Mouse (Mus musculus): ENCODE measurements around the gene Ms4a15. TPM values are rescaled to one million over a fixed set of nuclear protein-coding genes. Genes with fewer than 3 reads are reported as not detected.

Gene Ms4a15
- polyA plus RNA-seq (2016; fragmentation: Nextera tagmentation; extraction: Ambion mirVana): not detected in 2 replicates

DNA sequence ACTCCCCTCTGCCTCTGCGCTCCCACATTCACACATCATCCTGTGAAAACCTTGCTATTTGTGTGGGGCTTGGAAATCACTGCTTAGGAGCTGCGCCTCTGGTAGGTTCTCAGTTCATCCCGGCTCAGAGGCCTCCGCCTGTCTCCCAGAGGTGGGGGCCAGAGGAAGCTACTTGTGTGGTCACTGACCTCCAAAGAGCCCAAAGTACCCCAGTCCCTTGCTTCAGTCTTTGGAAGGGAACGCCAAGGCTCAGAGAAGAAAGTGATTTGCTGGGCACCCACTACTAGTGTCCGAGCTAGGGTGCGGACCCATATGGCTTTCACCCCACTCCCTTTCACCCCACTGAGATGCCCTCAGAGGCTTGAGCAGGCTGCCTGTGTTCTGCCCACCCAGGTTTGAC is at the start of gene Ms4a15:
Gene Ms4a15 (minus strand): TSS at position 101 of the 400 bp plus-strand sequence.
- Histone ChIP-seq H3K36me3 (replicated peaks) (no peaks in the 10 kb centered on the region), H3K9me3 (no peaks in the 10 kb centered on the region), H3K4me3 (replicated peaks) (no peak within 1 kb of the TSS), H3K9ac (no peak within 1 kb of the TSS), H3K27me3 (no peaks in the 10 kb centered on the region), H3K4me2 (no peak within 1 kb of the TSS), H3K4me1 (no peaks in the 10 kb centered on the region), H3K27ac (no peak within 1 kb of the TSS)
- WGBS: 78% methylated on average over 7 of the region's 7 CpGs
- ATAC-seq (ENCODE audit: low FRiP score): no peak

DNA sequence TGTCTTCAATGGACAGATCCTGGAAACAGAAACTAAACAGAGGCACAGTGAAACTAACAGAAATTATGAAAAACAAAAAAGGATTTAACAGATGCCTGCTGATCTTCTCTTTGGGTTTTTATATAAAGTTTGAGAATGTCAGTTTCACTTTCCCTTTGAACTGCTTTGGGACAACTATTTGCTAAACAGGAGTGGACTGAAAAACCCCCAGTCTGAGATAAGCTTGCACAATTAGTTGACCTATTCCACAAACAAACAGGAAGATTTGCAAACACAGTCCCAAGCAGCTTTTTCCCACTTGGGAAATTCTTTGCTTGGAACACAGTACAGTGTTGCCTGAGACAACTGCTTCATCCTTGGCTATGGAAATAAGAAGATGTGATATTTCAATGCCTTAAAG is 44.5 kb upstream of the Ms4a15 start:
- Histone ChIP-seq H3K4me2 (no peak overlapping the region), H3K4me3 (replicated peaks) (no peak overlapping the region), H3K27ac (no peak overlapping the region), H3K36me3 (replicated peaks) (no peaks in the 10 kb centered on the region), H3K9ac (no peak overlapping the region), H3K9me3 (no peaks in the 10 kb centered on the region), H3K4me1 (no peaks in the 10 kb centered on the region), H3K27me3 (no peaks in the 10 kb centered on the region)
- no peak for ATAC-seq (ENCODE audit: low FRiP score)

- Histone ChIP-seq H3K4me3 (replicated peaks) (no peak overlapping the region), H3K4me1 (no peaks in the 10 kb centered on the region), H3K27me3 (no peaks in the 10 kb centered on the region), H3K36me3 (replicated peaks) (no peaks in the 10 kb centered on the region), H3K9ac (no peak overlapping the region), H3K4me2 (no peak overlapping the region), H3K27ac (no peak overlapping the region), H3K9me3 (peaks cover 5% of the 10 kb centered on the region; the same call in 1 of the 2 replicates)
- ATAC-seq (ENCODE audit: low FRiP score): no peak
Measured at GRCm38 (mm10) chr19:11022382-11022781, 29.3 kb upstream of the Ms4a15 start.

DNA sequence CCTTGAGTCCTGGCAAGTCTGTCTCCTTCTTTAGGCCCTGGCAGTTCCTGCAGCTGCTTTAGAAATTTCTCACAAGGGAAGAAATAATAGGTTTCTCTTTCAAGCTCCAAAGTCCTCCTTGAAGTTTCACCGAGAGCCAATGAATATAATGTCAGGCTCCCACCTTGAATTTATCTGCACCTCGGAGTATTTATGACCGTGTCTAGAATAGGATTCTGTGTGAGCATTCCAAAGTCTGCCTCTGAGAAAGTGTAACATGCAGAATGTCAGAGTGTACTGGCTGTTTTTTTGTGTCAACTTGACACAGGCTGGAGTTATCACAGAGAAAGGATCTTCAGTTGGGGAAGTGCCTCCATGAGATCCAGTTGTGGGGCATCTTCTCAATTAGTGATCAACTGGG is 24.8 kb upstream of the Ms4a15 start, which contains the start of gene Ms4a18:
Gene Ms4a18 (minus strand): TSS at position 141 of the 400 bp plus-strand sequence.
- Histone ChIP-seq H3K36me3 (replicated peaks) (no peaks in the 10 kb centered on the region), H3K9ac (no peak within 1 kb of the TSS), H3K4me2 (no peak within 1 kb of the TSS), H3K4me1 (no peaks in the 10 kb centered on the region), H3K9me3 (no peaks in the 10 kb centered on the region), H3K27ac (no peak within 1 kb of the TSS), H3K27me3 (no peaks in the 10 kb centered on the region), H3K4me3 (replicated peaks) (no peak within 1 kb of the TSS)
- 94% methylated on average over 3 of the region's 3 CpGs for WGBS
- no peak for ATAC-seq (ENCODE audit: low FRiP score)

- WGBS: 95% methylated on average over 2 of the region's 2 CpGs
- Histone ChIP-seq H3K27ac (no peak overlapping the region), H3K9ac (no peak overlapping the region), H3K4me1 (no peaks in the 10 kb centered on the region), H3K27me3 (no peaks in the 10 kb centered on the region), H3K9me3 (no peaks in the 10 kb centered on the region), H3K4me3 (replicated peaks) (no peak overlapping the region), H3K4me2 (no peak overlapping the region), H3K36me3 (replicated peaks) (no peaks in the 10 kb centered on the region)
- ATAC-seq (ENCODE audit: low FRiP score): no peak
Measured at GRCm38 (mm10) chr19:11017251-11017650, 24.2 kb upstream of the Ms4a15 start.

GRCm38 (mm10) chr19:11015998-11016397 is 22.9 kb upstream of the Ms4a15 start:
- no peak for ATAC-seq (ENCODE audit: low FRiP score)
- Histone ChIP-seq H3K9ac (no peak overlapping the region), H3K4me3 (replicated peaks) (no peak overlapping the region), H3K9me3 (no peaks in the 10 kb centered on the region), H3K36me3 (replicated peaks) (no peaks in the 10 kb centered on the region), H3K4me1 (no peaks in the 10 kb centered on the region), H3K4me2 (no peak overlapping the region), H3K27me3 (no peaks in the 10 kb centered on the region), H3K27ac (no peak overlapping the region)
- WGBS: 80% methylated on average over 1 of the region's 1 CpGs

GRCm38 (mm10) chr19:11015468-11015867 is 22.4 kb upstream of the Ms4a15 start:
- Histone ChIP-seq H3K4me3 (replicated peaks) (no peak overlapping the region), H3K27me3 (no peaks in the 10 kb centered on the region), H3K36me3 (replicated peaks) (no peaks in the 10 kb centered on the region), H3K4me1 (no peaks in the 10 kb centered on the region), H3K4me2 (no peak overlapping the region), H3K9me3 (no peaks in the 10 kb centered on the region), H3K9ac (no peak overlapping the region), H3K27ac (no peak overlapping the region)
- no peak for ATAC-seq (ENCODE audit: low FRiP score)

- no peaks in the 10 kb centered on the region for H3K9me3 ChIP-seq
- H3K4me2 ChIP-seq: no peak overlapping the region
- H3K27me3 ChIP-seq: no peaks in the 10 kb centered on the region
- no peak overlapping the region for H3K4me3 ChIP-seq (replicated peaks)
- no peak overlapping the region for H3K27ac ChIP-seq
- H3K9ac ChIP-seq: no peak overlapping the region
- H3K4me1 ChIP-seq: no peaks in the 10 kb centered on the region
- ATAC-seq (ENCODE audit: low FRiP score): no peak
- H3K36me3 ChIP-seq (replicated peaks): no peaks in the 10 kb centered on the region
Measured at GRCm38 (mm10) chr19:10991911-10992310, 1.1 kb downstream of the Ms4a15 start.

DNA sequence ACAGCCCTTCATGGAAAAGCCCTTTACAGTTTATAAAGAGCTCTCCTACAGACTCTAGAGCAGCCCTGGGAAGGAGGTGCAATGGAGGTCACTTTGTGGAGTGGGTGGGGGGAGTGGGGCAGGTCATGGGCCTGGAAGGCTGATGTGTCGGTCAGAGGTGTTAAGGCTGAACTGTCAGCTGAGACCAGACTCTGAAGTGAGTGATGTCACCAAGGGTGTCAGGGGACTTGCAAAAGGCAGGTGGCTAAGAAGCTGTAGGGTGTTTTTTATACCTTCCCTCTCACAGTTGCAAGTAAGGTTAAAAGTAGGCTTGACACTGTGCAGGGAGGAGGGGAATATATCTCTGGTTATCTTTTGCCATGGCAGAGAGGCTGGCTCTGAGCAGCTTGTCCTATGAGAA is 2.3 kb downstream of the Ms4a15 start:
- no peaks in the 10 kb centered on the region for H3K27me3 ChIP-seq
- no peak overlapping the region for H3K27ac ChIP-seq
- no peaks in the 10 kb centered on the region for H3K9me3 ChIP-seq
- H3K4me3 ChIP-seq (replicated peaks): no peak overlapping the region
- H3K9ac ChIP-seq: no peak overlapping the region
- no peaks in the 10 kb centered on the region for H3K36me3 ChIP-seq (replicated peaks)
- 61% methylated on average over 1 of the region's 1 CpGs for WGBS
- H3K4me1 ChIP-seq: no peaks in the 10 kb centered on the region
- ATAC-seq (ENCODE audit: low FRiP score): no peak
- H3K4me2 ChIP-seq: no peak overlapping the region

GRCm38 (mm10) chr19:10988563-10988962 is 4.5 kb downstream of the Ms4a15 start:
- no peak overlapping the region for H3K4me3 ChIP-seq (replicated peaks)
- WGBS: 97% methylated on average over 1 of the region's 1 CpGs

DNA sequence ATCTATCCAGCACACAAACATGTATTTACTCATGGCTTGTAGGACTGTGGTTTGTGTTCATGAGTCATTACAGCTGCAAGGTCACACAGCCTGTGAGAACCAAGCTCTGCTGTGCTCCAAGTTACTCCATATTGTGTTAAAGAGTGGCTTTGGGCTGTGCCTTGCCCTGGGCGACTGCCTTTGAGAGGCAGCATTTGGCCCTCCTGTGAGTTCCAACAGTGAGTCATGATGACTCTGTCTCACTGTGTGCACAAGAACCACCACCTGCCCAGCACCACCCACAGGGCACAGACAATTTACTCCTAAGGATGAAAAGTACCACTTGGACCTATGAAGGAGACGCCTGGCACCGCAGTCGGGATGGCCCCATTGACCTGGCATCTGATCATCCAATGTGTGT is 7.2 kb downstream of the Ms4a15 start:
- ATAC-seq (ENCODE audit: low FRiP score): no peak
- Histone ChIP-seq H3K9me3 (no peaks in the 10 kb centered on the region), H3K4me2 (no peak overlapping the region), H3K27me3 (no peaks in the 10 kb centered on the region), H3K36me3 (replicated peaks) (no peaks in the 10 kb centered on the region), H3K4me3 (replicated peaks) (no peak overlapping the region), H3K9ac (no peak overlapping the region), H3K27ac (no peak overlapping the region), H3K4me1 (no peaks in the 10 kb centered on the region)
- WGBS: 89% methylated on average over 4 of the region's 4 CpGs

More at GRCm38 (mm10) chr19:10988563-10988962, 4.5 kb downstream of the Ms4a15 start:
- Histone ChIP-seq H3K36me3 (replicated peaks) (no peaks in the 10 kb centered on the region), H3K4me1 (no peaks in the 10 kb centered on the region), H3K9me3 (no peaks in the 10 kb centered on the region), H3K9ac (no peak overlapping the region), H3K4me2 (no peak overlapping the region), H3K27ac (no peak overlapping the region), H3K27me3 (no peaks in the 10 kb centered on the region)
- ATAC-seq (ENCODE audit: low FRiP score): no peak

GRCm38 (mm10) chr19:10984551-10984950 is 8.5 kb downstream of the Ms4a15 start:
- H3K4me1 ChIP-seq: peaks cover 2% of the 10 kb centered on the region; the same call in 1 of the 2 replicates
- no peaks in the 10 kb centered on the region for H3K9me3 ChIP-seq
- 83% methylated on average over 13 of the region's 13 CpGs for WGBS
- H3K9ac ChIP-seq: no peak overlapping the region
- no peak overlapping the region for H3K4me3 ChIP-seq (replicated peaks)
- H3K27me3 ChIP-seq: no peaks in the 10 kb centered on the region
- no peak overlapping the region for H3K27ac ChIP-seq
- H3K36me3 ChIP-seq (replicated peaks): no peaks in the 10 kb centered on the region
- no peak overlapping the region for H3K4me2 ChIP-seq
- ATAC-seq (ENCODE audit: low FRiP score): no peak

GRCm38 (mm10) chr19:10983146-10983545 is 9.9 kb downstream of the Ms4a15 start:
- Histone ChIP-seq H3K9me3 (no peaks in the 10 kb centered on the region), H3K4me3 (replicated peaks) (no peak overlapping the region), H3K36me3 (replicated peaks) (no peaks in the 10 kb centered on the region), H3K9ac (no peak overlapping the region), H3K4me2 (peak overlapping the region; percentile 26; the same call in 1 of the 2 replicates), H3K4me1 (peaks cover 4% of the 10 kb centered on the region; the same call in 1 of the 2 replicates), H3K27me3 (no peaks in the 10 kb centered on the region), H3K27ac (no peak overlapping the region)
- ATAC-seq (ENCODE audit: low FRiP score): no peak
- WGBS: 28% methylated on average over 14 of the region's 14 CpGs

All from forebrain, embryonic 12.5 days (tissue).